Mouse (Mus musculus) lung, embryonic 15.5 days (tissue): ENCODE data around the gene Ints6l. TPM values are rescaled to one million over a fixed set of nuclear protein-coding genes. Genes with fewer than 3 reads are reported as not detected.
"Not testable (repeated sequence)": the region's sequence is repeated elsewhere in the genome, so short reads cannot be mapped to it uniquely, and the experiment has no call there.

ENCODE experiments used
- ATAC-seq: fragments of 200-750 bp; cut with Nextera tagmentation; 2 replicates; pipeline ENCODE4 v1.8.0; 2017; ENCODE audit warnings: moderate number of reproducible peaks, borderline replicate concordance; ENCODE audit not compliant: low FRiP score, low TSS enrichment; ENCODE audit errors: extremely low read depth
- H3K27ac ChIP-seq: fragments of 300-500 bp; sonication (generic); 2 replicates; pipeline ENCODE4 v1.5.1; 2015; ENCODE audit warnings: moderate library complexity, mild to moderate bottlenecking, inconsistent platforms
- H3K27me3 ChIP-seq: fragments of 300-500 bp; sonication (generic); 2 replicates; pipeline ENCODE4 v1.6.1; 2015; ENCODE audit warnings: inconsistent platforms
- H3K36me3 ChIP-seq: fragments of 300-500 bp; sonication (generic); 2 replicates; pipeline ENCODE4 v1.6.1; 2015; ENCODE audit warnings: inconsistent platforms
- H3K4me1 ChIP-seq: fragments of 300-500 bp; sonication (generic); 2 replicates; pipeline ENCODE4 v1.6.1; 2015; ENCODE audit warnings: inconsistent platforms
- H3K4me2 ChIP-seq: fragments of 300-500 bp; sonication (generic); 2 replicates; pipeline ENCODE4 v1.6.1; 2015; ENCODE audit warnings: inconsistent platforms, mild to moderate bottlenecking, moderate library complexity
- H3K4me3 ChIP-seq: fragments of 300-500 bp; sonication (generic); 2 replicates; pipeline ENCODE4 v1.5.1; 2015; ENCODE audit warnings: mild to moderate bottlenecking, inconsistent platforms
- H3K9ac ChIP-seq: fragments of 300-500 bp; sonication (generic); 2 replicates; pipeline ENCODE4 v1.6.1; 2015; ENCODE audit warnings: inconsistent platforms
- H3K9me3 ChIP-seq: fragments of 300-500 bp; sonication (generic); 2 replicates; pipeline ENCODE4 v1.6.1; 2016; ENCODE audit warnings: inconsistent platforms
- WGBS: fragments of 180-500 bp; shearing (Covaris S2); methylation state at CpG from one replicate; pipeline ENCODE4 v1.1.7; 2015; 5-methylcytosine and 5-hydroxymethylcytosine counted together
- polyA plus RNA-seq: library from polyadenylated mRNA; unstranded; fragments of >200 nt; fragmentation: Nextera tagmentation; extraction: Ambion mirVana; gene quantifications from 2 replicates; pipeline ENCODE4 v1.2.1, GENCODE M21; 2015

Ints6l gene
- polyA plus RNA-seq, 1 experiment from 2014 or later = 26.5 TPM

DNA sequence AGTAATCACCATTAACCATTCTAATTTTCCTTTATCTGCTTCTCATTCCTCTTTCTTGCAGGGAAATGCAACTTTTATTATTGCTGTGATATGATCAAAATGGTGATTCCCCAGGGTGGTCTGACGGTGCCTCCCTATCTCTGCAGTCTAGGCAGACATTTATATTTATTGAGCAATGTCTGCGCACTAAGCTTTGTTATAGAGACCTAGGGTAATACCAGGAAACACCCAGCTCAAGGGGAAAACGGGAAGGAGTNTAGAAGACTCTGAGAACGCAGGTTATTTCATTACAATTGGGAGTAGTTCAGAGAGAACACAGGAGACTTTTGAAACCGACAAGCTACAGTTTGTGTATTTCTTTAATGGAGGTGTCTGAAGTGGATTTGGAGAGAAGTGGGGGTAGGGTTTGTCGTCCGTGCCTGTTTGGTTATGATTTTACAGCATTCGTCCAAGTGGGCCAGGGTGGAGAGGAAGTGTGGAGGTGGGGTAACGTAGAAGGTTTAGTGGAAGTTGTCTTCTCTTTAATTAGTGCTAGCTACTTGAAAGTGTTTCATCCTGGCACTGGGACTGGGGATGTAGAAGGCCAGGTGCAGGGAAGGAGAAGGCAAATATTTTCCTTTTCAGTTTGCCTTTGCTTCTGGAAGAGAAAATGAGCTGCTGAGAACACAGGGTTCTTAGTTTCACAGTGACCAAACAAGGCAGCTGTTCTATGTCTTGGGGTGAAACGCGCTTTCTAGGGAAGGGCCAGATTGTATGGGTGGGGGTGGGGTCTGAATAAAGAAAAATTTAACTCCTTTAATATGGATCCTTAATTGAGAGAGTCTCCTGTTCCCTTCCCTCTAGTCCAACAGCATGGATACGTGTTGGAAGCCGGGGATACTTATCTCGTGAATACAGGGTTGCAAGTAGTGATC is 7.6 kb downstream of the Ints6l start:
- H3K27ac ChIP-seq = peak overlapping the region; percentile 78
- ATAC-seq = peak; percentile 59; the same call in 1 of the 2 replicates
- H3K4me3 ChIP-seq = no peak overlapping the region
- H3K9ac ChIP-seq = no peak overlapping the region
- no peaks in the 10 kb centered on the region for H3K27me3 ChIP-seq
- 29% methylated on average over 14 of the region's 14 CpGs for WGBS
- no peaks in the 10 kb centered on the region for H3K9me3 ChIP-seq
- H3K4me2 ChIP-seq = peak overlapping the region; percentile 24; the same call in 1 of the 2 replicates
- H3K4me1 ChIP-seq = peaks cover 38% of the 10 kb centered on the region
- H3K36me3 ChIP-seq = no peaks in the 10 kb centered on the region

DNA sequence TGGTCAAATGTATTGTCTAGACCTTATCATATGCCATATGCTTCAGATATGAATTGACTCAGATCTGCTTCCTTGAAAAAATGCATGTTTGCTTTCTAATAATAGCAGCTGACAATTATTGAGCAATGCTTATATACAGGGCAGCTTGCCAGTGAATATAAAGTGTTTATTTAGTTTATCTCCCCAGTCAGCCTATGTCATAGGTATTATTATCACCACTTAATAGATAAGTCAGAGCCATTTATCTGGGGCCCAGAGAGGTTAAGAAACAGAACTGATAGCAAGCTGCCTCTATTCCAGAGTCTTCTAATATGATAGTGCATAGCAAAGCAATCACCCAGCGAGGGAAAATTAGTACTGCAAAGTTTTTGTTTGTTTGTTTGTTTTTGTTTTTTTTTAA is 10.2 kb downstream of the Ints6l start:
- Histone ChIP-seq H3K4me3 (no peak overlapping the region), H3K36me3 (no peaks in the 10 kb centered on the region), H3K4me1 (peaks cover 47% of the 10 kb centered on the region), H3K4me2 (no peak overlapping the region), H3K9me3 (no peaks in the 10 kb centered on the region), H3K27me3 (no peaks in the 10 kb centered on the region), H3K9ac (no peak overlapping the region), H3K27ac (no peak overlapping the region)
- WGBS = 60% methylated on average over 1 of the region's 1 CpGs
- no peak for ATAC-seq

DNA sequence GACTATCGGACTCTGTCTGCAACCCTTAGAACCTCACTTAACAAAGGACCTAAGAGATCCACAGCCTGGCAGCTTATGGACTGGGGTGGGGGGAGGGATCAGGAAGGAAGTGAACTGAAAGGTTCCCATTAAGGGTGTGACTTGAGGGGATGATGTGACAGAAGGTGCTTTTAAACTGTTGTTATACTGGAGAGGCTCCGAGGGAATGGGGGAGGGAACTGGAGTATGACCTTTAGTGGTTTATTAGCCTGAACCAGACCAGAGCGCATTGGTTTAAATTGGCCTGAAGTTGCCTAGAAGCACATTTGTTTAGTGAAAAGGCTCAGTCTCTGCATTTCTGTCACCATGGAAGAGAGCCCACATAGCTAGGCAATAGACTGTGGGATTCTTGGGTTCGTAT is 13.0 kb downstream of the Ints6l start:
- Histone ChIP-seq H3K4me3 (no peak overlapping the region), H3K9me3 (no peaks in the 10 kb centered on the region), H3K9ac (no peak overlapping the region), H3K27me3 (no peaks in the 10 kb centered on the region), H3K36me3 (no peaks in the 10 kb centered on the region), H3K4me1 (peaks cover 34% of the 10 kb centered on the region), H3K4me2 (no peak overlapping the region), H3K27ac (peak overlapping the region; percentile 66)
- WGBS = 40% methylated on average over 4 of the region's 4 CpGs
- ATAC-seq = no peak

DNA sequence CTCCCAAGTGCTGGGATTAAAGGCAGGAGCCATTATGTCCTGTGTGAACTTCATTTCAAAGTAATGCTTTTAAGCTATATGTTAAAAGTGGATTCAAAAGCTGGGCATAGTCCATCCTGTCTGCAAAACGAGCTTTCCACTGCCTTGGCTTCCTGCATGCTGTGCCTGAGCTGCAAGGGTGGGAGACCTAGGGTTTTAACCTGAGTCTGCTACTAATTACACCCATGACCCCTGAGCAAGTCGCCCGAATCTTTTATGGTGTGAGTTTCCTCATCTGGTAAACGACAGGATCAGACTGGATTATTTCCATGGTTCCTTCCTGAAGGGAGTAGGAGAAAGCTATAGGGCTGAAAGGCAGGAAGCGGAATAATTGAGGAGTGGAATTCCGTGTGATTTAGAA is 13.8 kb downstream of the Ints6l start:
- Histone ChIP-seq H3K4me3 (no peak overlapping the region), H3K4me2 (no peak overlapping the region), H3K4me1 (peaks cover 28% of the 10 kb centered on the region), H3K36me3 (no peaks in the 10 kb centered on the region), H3K9me3 (no peaks in the 10 kb centered on the region), H3K27ac (peak overlapping the region; percentile 66), H3K27me3 (no peaks in the 10 kb centered on the region), H3K9ac (no peak overlapping the region)
- 42% methylated on average over 6 of the region's 6 CpGs for WGBS
- no peak for ATAC-seq

DNA sequence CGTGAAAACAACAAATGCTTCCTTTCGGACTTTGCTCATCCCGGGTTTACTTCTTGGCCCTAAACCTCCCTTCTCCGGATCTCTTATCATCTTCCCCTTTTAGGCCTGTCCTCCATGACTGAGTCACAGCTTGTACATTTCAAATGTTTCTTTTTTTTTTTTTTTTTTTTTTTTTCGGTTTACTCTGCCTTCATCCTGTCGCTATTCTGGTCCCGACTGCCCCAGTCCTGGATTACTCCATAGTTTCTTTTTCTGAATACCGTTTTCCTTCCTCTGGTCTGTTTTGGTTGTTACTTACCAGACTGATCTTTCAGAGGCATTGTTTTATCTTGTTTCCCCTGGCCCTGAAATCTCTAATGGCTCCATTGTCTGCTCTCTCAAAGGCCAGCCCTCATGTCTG is 19.4 kb downstream of the Ints6l start:
- WGBS = 33% methylated on average over 8 of the region's 8 CpGs
- Histone ChIP-seq H3K9me3 (no peaks in the 10 kb centered on the region), H3K9ac (no peak overlapping the region), H3K4me2 (no peak overlapping the region), H3K36me3 (no peaks in the 10 kb centered on the region), H3K27me3 (no peaks in the 10 kb centered on the region), H3K4me1 (no peaks in the 10 kb centered on the region), H3K4me3 (no peak overlapping the region), H3K27ac (peak overlapping the region; percentile 47; the same call in 1 of the 2 replicates)
- ATAC-seq = no peak

DNA sequence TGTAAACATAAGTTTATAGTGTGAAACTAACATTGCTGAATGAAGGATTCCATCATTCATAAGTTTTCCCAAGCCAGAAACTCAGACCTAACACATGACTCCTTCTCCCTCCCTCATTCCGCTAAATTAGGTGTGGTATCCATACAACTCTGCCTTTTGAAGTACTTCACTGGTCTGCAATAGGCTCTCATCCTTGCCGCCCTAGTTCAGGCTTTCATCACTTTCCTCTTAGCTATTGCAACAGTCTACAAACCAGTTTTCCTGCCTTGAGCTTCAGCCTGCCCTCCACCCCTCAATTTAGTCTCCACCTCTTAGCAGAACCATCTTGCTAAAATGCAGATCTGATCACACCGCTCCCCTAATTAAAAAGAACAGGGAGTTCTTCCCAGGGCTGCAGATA is 22.9 kb downstream of the Ints6l start:
- Histone ChIP-seq H3K9ac (no peak overlapping the region), H3K4me1 (no peaks in the 10 kb centered on the region), H3K4me3 (no peak overlapping the region), H3K9me3 (no peaks in the 10 kb centered on the region), H3K4me2 (no peak overlapping the region), H3K27me3 (no peaks in the 10 kb centered on the region), H3K36me3 (no peaks in the 10 kb centered on the region), H3K27ac (no peak overlapping the region)
- WGBS = 74% methylated on average over 3 of the region's 3 CpGs
- no peak for ATAC-seq

DNA sequence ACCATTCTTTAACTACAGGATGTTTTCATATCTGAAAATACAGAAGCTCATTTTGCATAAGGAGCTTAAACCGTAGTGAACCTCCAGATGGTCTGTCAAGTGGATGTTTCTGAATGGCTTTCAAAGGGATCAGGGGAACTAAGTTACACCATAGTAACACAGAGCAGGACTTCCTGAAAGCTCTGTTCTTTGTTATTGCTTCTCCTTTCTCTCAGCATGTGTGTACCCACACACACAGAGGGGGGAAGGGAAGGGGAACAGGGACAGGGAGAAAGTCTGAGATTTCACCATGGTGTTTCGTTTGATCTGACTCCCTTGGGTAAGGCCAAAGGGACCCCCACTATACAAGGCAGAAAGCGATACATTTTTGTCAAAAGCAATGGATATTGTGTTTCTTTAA is 27.2 kb downstream of the Ints6l start:
- no peak overlapping the region for H3K4me2 ChIP-seq
- ATAC-seq = no peak
- H3K27me3 ChIP-seq = no peaks in the 10 kb centered on the region
- H3K27ac ChIP-seq = no peak overlapping the region
- no peaks in the 10 kb centered on the region for H3K4me1 ChIP-seq
- H3K4me3 ChIP-seq = no peak overlapping the region
- H3K9me3 ChIP-seq = no peaks in the 10 kb centered on the region
- H3K9ac ChIP-seq = no peak overlapping the region
- H3K36me3 ChIP-seq = peaks cover 4% of the 10 kb centered on the region; the same call in 1 of the 2 replicates
- 65% methylated on average over 3 of the region's 3 CpGs for WGBS

DNA sequence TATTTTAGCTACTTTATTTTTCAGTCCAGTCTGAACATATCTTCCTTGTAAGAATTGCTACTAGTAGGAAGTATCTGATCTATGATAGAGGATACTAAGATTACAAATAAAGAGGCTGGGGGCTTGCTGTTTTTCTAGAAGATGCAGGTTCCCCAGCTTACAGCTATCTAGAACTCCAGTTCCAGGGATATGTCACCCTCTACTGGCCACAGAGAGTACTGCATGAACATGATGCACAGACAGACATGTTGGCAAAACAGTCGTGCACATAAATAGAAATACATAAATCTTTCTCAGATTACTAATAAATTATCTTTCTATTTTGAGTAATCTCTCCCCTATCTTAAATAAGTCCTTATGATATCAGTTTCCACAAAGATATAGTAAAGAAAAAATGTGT is 35.1 kb downstream of the Ints6l start:
- ATAC-seq = no peak
- Histone ChIP-seq H3K4me1 (no peaks in the 10 kb centered on the region), H3K9me3 (no peaks in the 10 kb centered on the region), H3K27me3 (no peaks in the 10 kb centered on the region), H3K27ac (no peak overlapping the region), H3K36me3 (peaks cover 1% of the 10 kb centered on the region; the same call in 1 of the 2 replicates), H3K4me2 (no peak overlapping the region), H3K4me3 (no peak overlapping the region), H3K9ac (no peak overlapping the region)
- WGBS = 13% methylated on average over 1 of the region's 1 CpGs

DNA sequence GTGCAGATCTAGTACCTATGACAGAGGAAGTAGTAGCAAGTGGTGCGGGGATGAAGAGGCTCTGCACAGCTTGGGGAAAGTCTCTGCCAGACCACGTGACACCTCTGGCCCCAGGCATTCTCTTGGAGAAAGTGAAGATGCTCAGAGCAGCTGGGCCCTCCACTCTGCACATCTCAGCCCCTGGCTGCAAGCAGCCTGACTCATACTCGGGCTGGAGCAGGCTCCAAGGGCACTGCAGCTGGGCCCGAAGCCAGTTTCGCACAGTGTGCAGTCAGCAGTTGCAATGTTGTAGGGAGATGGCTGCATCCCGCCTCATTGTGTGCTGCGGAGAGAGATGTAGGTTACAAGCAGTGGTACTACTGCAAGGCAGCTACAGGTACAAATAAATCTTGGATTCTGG is 42.6 kb downstream of the Ints6l start:
- no peaks in the 10 kb centered on the region for H3K4me1 ChIP-seq
- no peak overlapping the region for H3K4me2 ChIP-seq
- H3K4me3 ChIP-seq = no peak overlapping the region
- no peak overlapping the region for H3K27ac ChIP-seq
- peaks cover 2% of the 10 kb centered on the region; the same call in 1 of the 2 replicates for H3K36me3 ChIP-seq
- H3K27me3 ChIP-seq = no peaks in the 10 kb centered on the region
- H3K9me3 ChIP-seq = no peaks in the 10 kb centered on the region
- no peak for ATAC-seq
- H3K9ac ChIP-seq = no peak overlapping the region
- 77% methylated on average over 7 of the region's 7 CpGs for WGBS

DNA sequence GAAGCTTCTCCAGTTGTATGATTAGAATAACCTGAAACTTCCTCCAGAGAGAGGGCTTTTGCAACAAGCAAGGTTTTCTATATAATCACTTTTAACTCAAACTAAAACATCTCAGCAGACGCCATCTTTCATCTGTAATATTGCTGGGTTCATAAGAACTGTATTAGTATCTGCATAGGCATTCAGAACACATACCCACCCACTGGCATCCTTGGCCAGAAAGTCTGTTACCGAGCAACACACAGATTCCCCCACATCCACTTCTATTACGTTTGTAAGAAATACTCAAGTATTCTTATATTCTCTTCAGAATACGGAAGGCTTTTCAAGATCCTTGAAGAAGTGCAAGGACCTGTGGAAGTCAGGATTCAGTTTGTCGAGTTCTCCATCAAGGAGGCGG is 69.8 kb downstream of the Ints6l start, which contains the start of gene Gm10477:
TSS of gene Gm10477 (plus strand) at position 301 of the 400 bp plus-strand sequence.
- not testable (repeated sequence) for ATAC-seq, H3K9me3 ChIP-seq, H3K36me3 ChIP-seq, H3K27ac ChIP-seq, H3K4me1 ChIP-seq, H3K9ac ChIP-seq, H3K27me3 ChIP-seq, H3K4me3 ChIP-seq, H3K4me2 ChIP-seq
- WGBS = 81% methylated on average over 6 of the region's 6 CpGs

DNA sequence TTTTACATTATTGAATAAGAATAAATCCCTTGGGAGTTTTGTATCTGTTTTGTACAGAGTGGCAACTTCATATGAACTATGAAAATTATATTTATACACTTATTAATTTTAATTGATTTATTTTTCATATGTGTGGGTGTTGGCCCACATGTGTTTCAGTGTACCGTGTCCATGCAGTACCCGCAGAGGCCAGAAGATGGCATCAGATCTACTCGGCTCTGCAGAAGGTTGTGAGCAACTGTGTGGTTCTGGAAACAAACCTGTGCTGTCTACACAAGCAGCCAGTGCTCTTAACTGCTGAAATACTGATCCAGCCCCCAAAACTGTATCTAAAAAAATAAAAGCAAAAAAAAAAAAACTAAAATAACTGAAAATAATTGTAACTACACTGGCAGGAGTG is 76.6 kb downstream of the Ints6l start:
- H3K36me3 ChIP-seq = no peaks in the 10 kb centered on the region
- no peak overlapping the region for H3K27ac ChIP-seq
- no peak overlapping the region for H3K4me3 ChIP-seq
- no peaks in the 10 kb centered on the region for H3K4me1 ChIP-seq
- no peak overlapping the region for H3K4me2 ChIP-seq
- H3K27me3 ChIP-seq = no peaks in the 10 kb centered on the region
- WGBS = 11% methylated on average over 3 of the region's 3 CpGs
- H3K9me3 ChIP-seq = no peaks in the 10 kb centered on the region
- H3K9ac ChIP-seq = no peak overlapping the region
- no peak for ATAC-seq

DNA sequence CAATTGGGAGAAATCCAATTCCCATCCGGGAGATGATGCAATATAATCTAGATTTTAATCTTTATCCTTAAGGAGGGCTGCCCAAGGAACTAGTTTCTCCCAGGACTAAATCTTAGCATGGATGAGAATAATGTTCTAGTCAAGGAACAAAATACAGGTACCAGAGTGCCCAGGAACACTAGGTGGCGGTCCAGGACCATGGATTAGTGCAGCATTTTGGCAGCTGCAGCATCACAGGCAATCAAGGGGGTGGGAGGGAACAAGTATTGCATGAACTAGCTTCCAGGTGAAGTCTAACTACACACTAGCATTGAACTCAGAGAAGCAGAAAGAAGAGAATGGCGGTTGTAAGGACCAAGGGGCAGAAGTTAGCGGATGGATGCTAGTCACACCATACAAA is 82.5 kb downstream of the Ints6l start:
- H3K4me3 ChIP-seq = no peak overlapping the region
- no peaks in the 10 kb centered on the region for H3K36me3 ChIP-seq
- H3K9ac ChIP-seq = no peak overlapping the region
- ATAC-seq = no peak
- H3K27me3 ChIP-seq = no peaks in the 10 kb centered on the region
- no peak overlapping the region for H3K4me2 ChIP-seq
- no peak overlapping the region for H3K27ac ChIP-seq
- 55% methylated on average over 4 of the region's 4 CpGs for WGBS
- H3K9me3 ChIP-seq = no peaks in the 10 kb centered on the region
- no peaks in the 10 kb centered on the region for H3K4me1 ChIP-seq
